Mouse (Mus musculus) bone marrow, adult 2 months (tissue): Measurements from ENCODE around the gene Esam. TPM values are rescaled to one million over a fixed set of nuclear protein-coding genes. Genes with fewer than 3 reads are reported as not detected.

ENCODE experiments used
- H3K27ac ChIP-seq: fragments of 200-500 bp; 2 replicates; pipeline ENCODE4 v1.5.1; 2012; ENCODE audit warnings: low read depth, mild to moderate bottlenecking, control low read depth, inconsistent platforms, low read length; ENCODE audit not compliant: control insufficient read depth, poor library complexity, insufficient read depth
- H3K4me1 ChIP-seq: fragments of 200-500 bp; 2 replicates; pipeline ENCODE4 v1.6.1; 2011; ENCODE audit warnings: low read length; ENCODE audit not compliant: control insufficient read depth, insufficient read depth
- H3K4me3 ChIP-seq: fragments of 200-500 bp; replicated peaks from 2 replicates; pipeline ENCODE3; 2011; ENCODE audit warnings: mild to moderate bottlenecking, low read depth, low read length, control low read depth; ENCODE audit not compliant: control insufficient read depth
- CTCF ChIP-seq: fragments of 200-500 bp; IDR thresholded peaks from 2 replicates; pipeline ENCODE4 v1.5.1; 2011; ENCODE audit warnings: low read length, control low read depth; ENCODE audit not compliant: control insufficient read depth, insufficient read depth
- POLR2A ChIP-seq: fragments of 200-500 bp; IDR thresholded peaks from 2 replicates; pipeline ENCODE4 v1.6.1; 2011; ENCODE audit warnings: low read depth, mild to moderate bottlenecking, control low read depth, low read length, borderline replicate concordance; ENCODE audit not compliant: control insufficient read depth
- WGBS: fragments of 180-500 bp; shearing (Covaris S2); methylation state at CpG from one replicate; pipeline ENCODE4 v1.1.7; 2018; 5-methylcytosine and 5-hydroxymethylcytosine counted together
- polyA plus RNA-seq: library from polyadenylated mRNA; stranded (reverse); fragments of >200 nt; gene quantifications from 2 replicates; pipeline ENCODE4 v1.2.4, GENCODE M21; 2011; ENCODE audit warnings: low replicate concordance; ENCODE audit not compliant: missing spikeins, insufficient read depth, insufficient read length

Esam gene
- 10.8 and 13.7 TPM in 2 replicates for polyA plus RNA-seq

DNA sequence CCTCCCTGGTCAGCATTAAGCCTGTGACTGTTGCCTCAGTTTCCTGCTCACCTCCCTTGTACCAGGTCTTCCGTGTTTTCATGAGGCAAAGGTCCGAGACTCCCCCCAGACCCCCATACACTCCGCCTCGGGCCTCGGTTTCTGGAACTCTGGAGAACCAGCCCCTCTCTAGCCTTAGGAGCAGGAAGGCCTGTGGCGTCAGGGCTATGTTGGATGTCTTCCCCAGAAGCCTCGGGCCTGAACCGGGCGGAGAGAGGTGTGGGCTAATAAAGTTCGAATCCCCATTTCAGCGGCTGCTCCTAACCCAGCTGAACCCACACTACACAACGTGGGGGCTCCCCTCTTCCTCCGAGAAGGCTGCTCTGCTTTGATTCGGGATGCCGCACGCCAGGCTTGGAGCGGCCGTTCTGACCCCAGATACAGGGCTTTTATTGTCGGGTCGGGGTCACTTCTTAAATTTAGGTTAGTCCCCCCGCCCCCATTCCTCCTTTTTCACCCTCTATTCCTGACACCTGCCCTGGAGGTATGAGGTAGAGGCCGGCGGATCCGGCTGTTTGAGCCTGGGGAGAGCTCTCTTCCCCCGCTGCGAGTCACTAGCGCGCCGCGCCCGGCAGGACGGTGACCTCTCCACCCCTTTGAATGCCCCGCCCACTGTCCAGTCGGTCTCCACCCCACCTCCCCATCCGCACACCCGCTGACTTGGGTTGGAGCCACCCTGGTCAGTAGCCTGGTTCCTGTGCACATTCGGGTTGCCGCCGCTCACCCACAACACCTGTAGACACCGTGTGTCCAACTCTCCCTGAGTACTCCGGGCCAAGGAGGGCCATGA is at the start of gene Esam:
Gene Esam (plus strand): TSS at position 683 of the 829 bp plus-strand sequence.
- 3% methylated on average over 41 of the region's 41 CpGs for WGBS
- Histone ChIP-seq H3K27ac (no peak within 1 kb of the TSS; the same call in 1 of the 2 replicates), H3K4me1 (no peaks in the 10 kb centered on the region), H3K4me3 (peak within 1 kb of the TSS; percentile 16)
- TF ChIP-seq CTCF (no peak), POLR2A (no peak)

- TF ChIP-seq POLR2A (no peak), CTCF (no peak)
- H3K27ac ChIP-seq = no peak overlapping the region
- 87% methylated on average over 5 of the region's 5 CpGs for WGBS
- H3K4me1 ChIP-seq = no peaks in the 10 kb centered on the region
- no peak overlapping the region for H3K4me3 ChIP-seq
Measured at GRCm38 (mm10) chr9:37485146-37485545, 42.7 kb upstream of the Esam start.

- WGBS = 72% methylated on average over 4 of the region's 4 CpGs
- TF ChIP-seq CTCF (no peak), POLR2A (no peak)
- H3K4me3 ChIP-seq = no peak overlapping the region
- no peaks in the 10 kb centered on the region for H3K4me1 ChIP-seq
- H3K27ac ChIP-seq = no peak overlapping the region
Measured at GRCm38 (mm10) chr9:37488041-37488440, 39.8 kb upstream of the Esam start.

DNA sequence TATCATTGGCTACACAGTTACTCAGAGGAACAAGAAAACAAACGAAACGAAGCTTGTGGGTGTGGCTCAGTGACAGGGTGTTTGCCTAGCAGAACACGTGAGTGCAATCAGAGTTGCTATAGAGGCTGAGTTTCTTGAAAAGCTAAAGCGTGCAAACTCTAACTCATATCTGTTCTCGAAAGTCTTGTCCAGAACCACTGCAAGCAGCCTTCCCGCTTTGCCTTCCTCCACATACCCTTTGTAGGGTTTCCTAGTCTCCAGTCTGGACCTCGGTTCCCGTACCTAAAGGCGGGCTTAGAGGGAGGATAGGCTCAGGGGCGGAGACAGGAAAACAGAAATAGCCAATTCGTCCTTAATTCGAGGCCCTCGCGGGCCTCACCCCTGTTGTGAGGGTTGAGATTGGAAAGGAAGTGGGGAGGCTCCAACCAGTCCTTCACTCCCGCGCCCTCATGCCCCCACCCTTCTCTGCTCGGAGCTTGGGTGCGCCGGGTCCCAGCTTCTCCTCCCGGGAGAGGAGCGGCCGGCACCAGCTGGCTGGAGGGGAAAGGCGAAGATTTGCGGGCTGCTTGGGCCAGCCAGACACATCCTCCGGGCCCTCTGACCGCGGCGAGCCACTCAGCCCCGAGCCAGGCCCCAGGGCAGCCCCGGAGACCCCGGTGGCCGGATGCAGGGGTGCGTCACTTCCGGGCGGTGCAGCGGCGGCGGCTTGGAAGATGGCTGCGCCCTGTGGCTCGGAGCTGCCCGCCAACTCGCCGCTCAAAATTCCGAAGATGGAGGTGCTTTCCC is 39.1 kb upstream of the Esam start, which contains the start of gene Msantd2:
Gene Msantd2 (plus strand): TSS at position 709 of the 786 bp plus-strand sequence.
- WGBS = under 1% methylated on average over 44 of the region's 44 CpGs
- Histone ChIP-seq H3K4me3 (peak within 1 kb of the TSS; percentile 92), H3K4me1 (no peaks in the 10 kb centered on the region), H3K27ac (peak within 1 kb of the TSS; percentile 98)
- peak; percentile 69; the same call in 1 of the 2 replicates for TF ChIP-seq POLR2A
- no peak for TF ChIP-seq CTCF

DNA sequence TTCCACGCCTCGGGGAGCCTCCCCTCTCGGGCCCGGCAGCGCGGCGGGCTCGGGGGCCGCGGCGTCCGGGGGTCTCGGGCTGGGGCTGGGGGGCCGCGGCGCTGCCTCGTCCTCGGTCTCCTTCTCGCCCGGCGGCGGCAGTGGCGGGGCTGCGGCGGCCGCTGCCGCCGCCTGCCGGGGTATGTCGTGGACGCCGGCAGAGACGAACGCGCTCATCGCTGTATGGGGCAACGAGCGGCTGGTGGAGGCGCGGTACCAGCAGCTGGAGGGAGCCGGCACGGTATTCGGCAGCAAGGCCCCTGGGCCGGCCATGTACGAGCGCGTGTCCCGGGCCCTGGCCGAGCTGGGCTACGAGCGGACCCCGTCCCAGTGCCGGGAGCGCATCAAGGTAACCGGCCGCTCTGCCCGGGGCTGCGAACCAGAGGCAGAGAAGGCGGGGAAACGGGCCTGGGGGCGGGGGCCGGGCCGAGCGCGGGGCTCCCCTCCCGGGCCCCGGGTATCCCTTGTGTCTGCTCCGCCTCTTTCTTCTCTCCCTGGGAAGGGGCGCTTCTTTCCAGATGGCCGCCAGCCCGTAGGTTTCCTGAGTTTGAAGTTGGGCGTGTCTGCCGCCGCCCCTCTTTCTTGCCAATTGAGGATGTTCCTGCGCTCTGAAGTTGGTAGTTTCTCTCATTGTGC is 38.3 kb upstream of the Esam start:
- H3K4me3 ChIP-seq = peak overlapping the region; percentile 92
- TF ChIP-seq POLR2A (no peak), CTCF (no peak)
- under 1% methylated on average over 75 of the region's 75 CpGs for WGBS
- peak overlapping the region; percentile 98 for H3K27ac ChIP-seq
- no peaks in the 10 kb centered on the region for H3K4me1 ChIP-seq

- TF ChIP-seq CTCF = no peak
- no peak for TF ChIP-seq POLR2A
- Histone ChIP-seq H3K4me3 (no peak overlapping the region), H3K4me1 (no peaks in the 10 kb centered on the region), H3K27ac (no peak overlapping the region)
- 83% methylated on average over 3 of the region's 3 CpGs for WGBS
Measured at GRCm38 (mm10) chr9:37495761-37496160, 32.1 kb upstream of the Esam start.

DNA sequence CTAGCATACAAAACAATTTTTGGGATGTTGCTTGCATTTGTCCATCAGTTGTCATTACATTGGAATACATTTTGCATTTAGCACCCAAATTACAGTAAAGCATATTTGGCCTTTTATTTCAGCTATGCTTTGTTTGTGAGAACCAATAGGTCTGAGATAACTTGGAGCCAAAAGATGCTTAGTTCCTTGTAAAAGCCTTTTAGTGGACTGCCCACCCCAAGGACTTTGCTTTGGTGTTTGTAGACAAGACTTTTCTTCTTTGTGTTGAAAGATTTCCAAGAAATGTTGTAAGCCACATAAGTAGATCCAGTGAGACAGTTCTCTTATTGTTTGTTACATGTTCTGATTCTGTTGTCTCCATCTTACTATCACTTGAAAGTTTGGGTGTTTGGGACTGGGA is 31.6 kb upstream of the Esam start:
- Histone ChIP-seq H3K4me3 (no peak overlapping the region), H3K4me1 (no peaks in the 10 kb centered on the region), H3K27ac (no peak overlapping the region)
- TF ChIP-seq POLR2A = no peak
- no peak for TF ChIP-seq CTCF

DNA sequence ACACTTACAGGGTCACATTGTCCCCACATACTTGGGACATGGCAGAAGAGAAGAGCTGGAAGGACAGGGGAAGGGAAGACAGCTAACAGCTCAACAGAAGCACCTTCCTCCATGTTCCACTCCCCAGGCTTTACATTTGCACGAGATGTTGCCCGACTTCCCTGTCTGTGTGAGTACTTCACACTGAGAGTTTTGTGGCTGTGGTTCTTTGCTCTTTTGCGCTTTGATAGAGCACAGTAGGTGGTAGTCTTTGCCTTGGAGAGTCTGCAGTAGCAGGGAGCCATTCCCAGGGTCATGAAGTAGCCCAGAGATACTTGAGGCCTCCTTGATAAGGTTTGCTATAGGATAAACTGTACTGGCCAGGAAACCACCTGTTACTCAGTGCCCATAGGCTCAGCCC is 27.7 kb upstream of the Esam start:
- WGBS = 68% methylated on average over 3 of the region's 3 CpGs
- no peak for TF ChIP-seq CTCF
- no peak for TF ChIP-seq POLR2A
- H3K27ac ChIP-seq = no peak overlapping the region
- no peaks in the 10 kb centered on the region for H3K4me1 ChIP-seq
- H3K4me3 ChIP-seq = no peak overlapping the region
